9 mouse cellular contexts compared by ENCODE assay signal in the genomic region with DNA sequence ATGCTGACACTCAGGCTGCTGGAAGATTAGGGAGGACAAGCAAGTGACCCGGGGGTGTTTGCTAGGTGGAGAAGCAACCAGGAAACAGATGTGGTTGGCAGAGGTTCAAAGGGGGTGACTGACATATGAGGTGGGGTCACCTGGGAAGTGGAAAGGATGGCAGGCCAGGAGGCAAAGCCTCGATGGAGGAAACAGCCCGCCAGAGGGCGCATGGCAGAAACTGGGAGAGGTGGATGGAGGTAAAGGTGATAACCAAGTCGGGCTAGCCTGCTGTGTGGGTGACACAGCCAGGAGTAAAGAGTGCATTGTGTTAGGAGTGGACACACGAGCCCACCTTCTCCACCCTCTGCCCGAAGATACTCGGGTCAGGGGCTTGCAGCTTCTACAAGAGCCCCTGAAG. TPM values are rescaled to one million over a fixed set of nuclear protein-coding genes. Genes with fewer than 3 reads are reported as not detected.
DNase-seq lines count a peak whose midpoint lies in the region; ATAC-seq and TF ChIP-seq lines count a peak whose summit lies in the region.
"Had no signal": no experiment of that assay in that cellular context is flagged by ENCODE, and none has a peak within 500 bp of the region (broad histone marks: within the 10 kb centered on the region; RNA-seq: fewer than 3 reads in every experiment).

No protein-coding gene starts in this region.

- no peak for TF ChIP-seq POLR2A in bone marrow, adult 2 months (IDR thresholded peaks at IDR 0.05; ENCODE audit: borderline replicate concordance, control insufficient read depth, low read depth, low read length)

- H3K36me3 ChIP-seq in heart, postnatal 0 days (replicated peaks; ENCODE audit: control insufficient read depth, insufficient read depth, low read length) = no peaks in the 10 kb centered on the region

- no peak for ATAC-seq in heart, postnatal 0 days (ENCODE audit: insufficient read depth, low read depth)
- no peak for ATAC-seq in megakaryocyte progenitor cell, adult 5-6 weeks (replicated peaks; ENCODE audit: poor library complexity)

- peak; percentile 62 for TF ChIP-seq CTCF in heart, postnatal 0 days (IDR thresholded peaks at IDR 0.05; ENCODE audit: low read depth)
- TF ChIP-seq CTCF in bone marrow, adult 2 months (IDR thresholded peaks at IDR 0.05; ENCODE audit: control insufficient read depth, insufficient read depth, low read length) = peak; percentile 68

- no peak overlapping the region for H3K4me2 ChIP-seq in heart, postnatal 0 days (ENCODE audit: low read depth, low read length)

- no peak overlapping the region for H3K9ac ChIP-seq in heart, postnatal 0 days (replicated peaks; ENCODE audit: low read depth, low read length)

- 23% methylated on average over 8 of the region's 8 CpGs for WGBS in heart, postnatal 0 days
- WGBS in bone marrow, adult 2 months = 19% methylated on average over 8 of the region's 8 CpGs

- TF ChIP-seq EP300 in heart, postnatal 0 days (IDR thresholded peaks at IDR 0.05; ENCODE audit: low read depth) = no peak

- no peaks in the 10 kb centered on the region for H3K9me3 ChIP-seq in heart, postnatal 0 days (replicated peaks; ENCODE audit: control insufficient read depth, low read length)

- no peak for DNase-seq in heart, postnatal 0 days (ENCODE audit: low spot score)
- no peak for DNase-seq in heart, adult 9 months (ENCODE audit: low spot score in 2 of 2)
- DNase-seq in ovary, postnatal 36 days (ENCODE audit: low spot score) = peak; percentile 57
- DNase-seq in ovary, adult 18-20 months (ENCODE audit: low spot score) = no peak
- peak; percentile 66 for DNase-seq in lung, postnatal 10 days
- DNase-seq in gastrocnemius, postnatal 14 days = no peak

- no peaks in the 10 kb centered on the region for H3K27me3 ChIP-seq in heart, postnatal 0 days (ENCODE audit: control insufficient read depth, insufficient read depth, low read length)

- intact Hi-C loops in gastrocnemius, postnatal 14 days (cut with DNase I; ENCODE audit: low total_unique reads) = loop anchor here (5.0 kb wide), 1 partner anchor 47 kb away; no protein-coding TSS in a partner anchor

- H3K27ac ChIP-seq in heart, postnatal 0 days (ENCODE audit: low read depth) = no peak overlapping the region
- no peak overlapping the region for H3K27ac ChIP-seq in bone marrow, adult 2 months (ENCODE audit: control insufficient read depth, insufficient read depth, low read depth, low read length, poor library complexity)

- no peak overlapping the region for H3K4me3 ChIP-seq in heart, postnatal 0 days (ENCODE audit: low read depth, low read length)
- H3K4me3 ChIP-seq in bone marrow, adult 2 months (replicated peaks; ENCODE audit: control insufficient read depth, low read depth, low read length) = no peak overlapping the region

- peaks cover 23% of the 10 kb centered on the region for H3K4me1 ChIP-seq in heart, postnatal 0 days (ENCODE audit: control insufficient read depth, insufficient read depth)
- peaks cover 7% of the 10 kb centered on the region for H3K4me1 ChIP-seq in bone marrow, adult 2 months (ENCODE audit: control insufficient read depth, insufficient read depth, low read length)

RNA-seq across cellular contexts. Expression of gene Myl3, which starts 11.8 kb away (rescaled TPM):
- total RNA-seq in heart, postnatal 0 days (2014; rRNA removed; ENCODE audit: low replicate concordance) = 7,206 and 8,752 TPM in 2 replicates
- polyA plus RNA-seq in heart, postnatal 0 days (2015; fragmentation: Nextera tagmentation; extraction: Ambion mirVana) = 7,883 and 7,975 TPM in 2 replicates
- 2.2 and 4.2 TPM in 2 replicates for polyA plus RNA-seq in bone marrow, adult 2 months (2011; ENCODE audit: insufficient read depth, insufficient read length, low replicate concordance, missing spikeins)
- not detected in 2 replicates for total RNA-seq in megakaryocyte progenitor cell, adult 5-6 weeks (2015)
- total RNA-seq in megakaryocyte progenitor cell, adult 5-6 weeks (2017) = not detected in 2 replicates
- 100 to 1,000 TPM; 358 to 691 TPM for total RNA-seq in gastrocnemius, postnatal 14 days (2021)
- total RNA-seq: left cerebral cortex, adult 18-20 months had no signal

RNA-seq across cellular contexts. Expression of gene Pth1r, which starts 17.1 kb away (rescaled TPM):
- 34.2 and 41.8 TPM in 2 replicates for total RNA-seq in heart, postnatal 0 days (2014; rRNA removed; ENCODE audit: low replicate concordance)
- polyA plus RNA-seq in heart, postnatal 0 days (2015; fragmentation: Nextera tagmentation; extraction: Ambion mirVana) = 11.4 and 12.0 TPM in 2 replicates
- polyA plus RNA-seq in bone marrow, adult 2 months (2011; ENCODE audit: insufficient read depth, insufficient read length, low replicate concordance, missing spikeins) = 9.1 and 10.1 TPM in 2 replicates
- 0.15 TPM in 1 of 2 replicates, not detected in the other for total RNA-seq in megakaryocyte progenitor cell, adult 5-6 weeks (2015)
- 0.92 TPM in 1 of 2 replicates, not detected in the other for total RNA-seq in megakaryocyte progenitor cell, adult 5-6 weeks (2017)
- 1 to 10 TPM; 2.7 to 4.3 TPM for total RNA-seq in gastrocnemius, postnatal 14 days (2021)

Comparison
In these comparisons a context has a peak if more than half of its experiments do, and no peak if none do; other contexts are left out.
1. DNase-seq: peak in ovary, postnatal 36 days (single experiment) and lung, postnatal 10 days (single experiment); none in heart, postnatal 0 days (single experiment), heart, adult 9 months (0 of 2), ovary, adult 18-20 months (single experiment) and gastrocnemius, postnatal 14 days (single experiment).
2. RNA of gene Myl3, which starts 11.8 kb away (total RNA-seq): 7,206 to 8,752 TPM in heart, postnatal 0 days and 358 to 691 TPM in gastrocnemius, postnatal 14 days; not detected in megakaryocyte progenitor cell, adult 5-6 weeks; every median in the first group is over 100 times any median in the second.